Mouse (Mus musculus): ENCODE measurements at regions not wholly inside any gene's neighbourhood (a gene's known extent, or its start where the extent isn't known, plus 50 kb on each side); places are given as distances from the start of the nearest gene placed in this dataset.
A peak's percentile ranks its signal among the peaks of the same experiment; 100 is the strongest.

GRCm38 (mm10) chr12:99096930-99097617 is 176.7 kb downstream of the Ttc8 start:
- peak; percentile 68 to 84 for DNase-seq (ENCODE audit: low spot score in 2 of 2)

GRCm38 (mm10) chr12:99097618-99098066 is 177.3 kb downstream of the Ttc8 start:
- DNase-seq (ENCODE audit: low spot score in 2 of 2), result no peak

- DNase-seq (ENCODE audit: low spot score in 2 of 2), result no peak
These were observed 179.5 kb downstream of the Ttc8 start for GRCm38 (mm10) chr12:99099881-99100280.

- DNase-seq (ENCODE audit: low spot score in 2 of 2), result no peak
These were observed 188.2 kb downstream of the Ttc8 start for GRCm38 (mm10) chr12:99108616-99109015.

GRCm38 (mm10) chr12:99113781-99114180 is 193.4 kb downstream of the Ttc8 start:
- no peak for DNase-seq (ENCODE audit: low spot score in 2 of 2)

- DNase-seq (ENCODE audit: low spot score in 2 of 2), result no peak
These were observed 196.1 kb downstream of the Ttc8 start for GRCm38 (mm10) chr12:99116491-99116890.

- no peak for DNase-seq (ENCODE audit: low spot score in 2 of 2)
These were observed 198.2 kb downstream of the Ttc8 start for GRCm38 (mm10) chr12:99118381-99119115.

- DNase-seq (ENCODE audit: low spot score in 2 of 2), result no peak
These were observed 199.6 kb downstream of the Ttc8 start for GRCm38 (mm10) chr12:99119966-99120365.

- DNase-seq (ENCODE audit: low spot score in 2 of 2), result no peak
These were observed 203.5 kb downstream of the Ttc8 start for GRCm38 (mm10) chr12:99123611-99124495.

- DNase-seq (ENCODE audit: low spot score in 2 of 2), result no peak
These were observed 205.8 kb downstream of the Ttc8 start for GRCm38 (mm10) chr12:99126129-99126528.
